Mouse (Mus musculus) forebrain, embryonic 12.5 days (tissue): ENCODE measurements around the gene Mycl. TPM values are rescaled to one million over a fixed set of nuclear protein-coding genes. Genes with fewer than 3 reads are reported as not detected.
"Not testable (repeated sequence)": the region's sequence is repeated elsewhere in the genome, so short reads cannot be mapped to it uniquely, and the experiment has no call there.

Source experiments
- ATAC-seq: fragments of 200-750 bp; cut with Nextera tagmentation; 2 replicates; pipeline ENCODE4 v1.8.0; 2017; ENCODE audit warnings: moderate TSS enrichment; ENCODE audit not compliant: low FRiP score
- H3K27ac ChIP-seq: fragments of 300-500 bp; sonication (generic); 2 replicates; pipeline ENCODE4 v1.5.1; 2016; ENCODE audit warnings: mild to moderate bottlenecking
- H3K27me3 ChIP-seq: fragments of 300-500 bp; sonication (generic); 2 replicates; pipeline ENCODE4 v1.6.1; 2016; ENCODE audit warnings: mild to moderate bottlenecking
- H3K36me3 ChIP-seq: fragments of 300-500 bp; sonication (generic); replicated peaks from 2 replicates; pipeline ENCODE4 v1.6.1; 2016; ENCODE audit warnings: mild to moderate bottlenecking
- H3K4me1 ChIP-seq: fragments of 300-500 bp; sonication (generic); 2 replicates; pipeline ENCODE4 v1.6.1; 2016
- H3K4me2 ChIP-seq: fragments of 300-500 bp; sonication (generic); 2 replicates; pipeline ENCODE4 v1.6.1; 2016; ENCODE audit warnings: mild to moderate bottlenecking, moderate library complexity
- H3K4me3 ChIP-seq: fragments of 300-500 bp; sonication (generic); replicated peaks from 2 replicates; pipeline ENCODE4 v1.5.1; 2016; ENCODE audit warnings: mild to moderate bottlenecking
- H3K9ac ChIP-seq: fragments of 300-500 bp; sonication (generic); 2 replicates; pipeline ENCODE4 v1.6.1; 2016; ENCODE audit warnings: mild to moderate bottlenecking
- H3K9me3 ChIP-seq: fragments of 300-500 bp; sonication (generic); 2 replicates; pipeline ENCODE4 v1.6.1; 2016
- WGBS: fragments of 180-500 bp; shearing (Covaris S2); methylation state at CpG from one replicate; pipeline ENCODE4 v1.1.7; 2016; 5-methylcytosine and 5-hydroxymethylcytosine counted together
- polyA plus RNA-seq: library from polyadenylated mRNA; unstranded; fragments of >200 nt; fragmentation: Nextera tagmentation; extraction: Ambion mirVana; gene quantifications from 2 replicates; pipeline ENCODE4 v1.2.1, GENCODE M21; 2016

The Mycl gene
- polyA plus RNA-seq, 1 experiment from 2014 or later = 84.3 TPM

DNA sequence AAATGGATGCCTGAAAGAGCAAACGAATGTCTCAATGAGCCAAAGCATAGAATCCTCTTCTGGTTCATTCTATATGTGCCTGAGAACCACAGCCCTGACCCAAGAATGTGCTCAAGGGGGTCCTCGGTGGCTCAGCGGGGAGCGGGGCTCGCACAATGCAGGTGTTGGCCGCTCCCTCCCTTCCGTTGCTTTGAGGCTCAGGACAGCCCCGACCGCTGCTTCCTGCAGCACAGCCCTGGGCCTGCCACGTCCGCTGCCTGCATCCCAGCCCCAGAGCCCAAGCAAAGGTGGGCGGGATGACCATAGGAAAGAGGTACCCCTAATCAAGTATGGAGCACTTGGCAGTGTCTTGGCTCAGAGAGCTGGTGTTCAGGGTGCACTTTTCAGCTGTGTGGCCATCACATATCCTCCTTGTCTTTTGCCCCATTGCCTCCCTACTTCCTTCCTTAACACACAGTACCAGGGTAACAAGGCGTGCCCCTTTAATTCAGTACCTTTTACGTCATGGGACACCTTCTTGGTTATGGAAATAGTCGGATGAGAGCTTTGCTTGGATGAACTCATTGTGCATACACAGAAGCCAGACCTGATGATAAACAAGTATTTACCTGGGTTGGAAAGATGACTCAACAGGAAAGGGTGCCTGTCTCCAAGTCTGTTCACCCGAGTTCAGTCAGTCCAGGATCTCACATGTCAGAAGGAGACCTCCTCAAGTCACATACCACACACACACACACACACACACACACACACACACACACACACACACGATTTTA is 11.8 kb upstream of the Mycl start:
- peaks cover 9% of the 10 kb centered on the region for H3K4me1 ChIP-seq
- no peak for ATAC-seq
- no peak overlapping the region for H3K9ac ChIP-seq
- no peaks in the 10 kb centered on the region for H3K36me3 ChIP-seq
- peaks cover 24% of the 10 kb centered on the region for H3K27me3 ChIP-seq
- H3K4me2 ChIP-seq = peak overlapping the region; percentile 42
- 20% methylated on average over 17 of the region's 17 CpGs for WGBS
- H3K9me3 ChIP-seq = no peaks in the 10 kb centered on the region
- H3K27ac ChIP-seq = no peak overlapping the region
- peak overlapping the region; percentile 16 for H3K4me3 ChIP-seq

DNA sequence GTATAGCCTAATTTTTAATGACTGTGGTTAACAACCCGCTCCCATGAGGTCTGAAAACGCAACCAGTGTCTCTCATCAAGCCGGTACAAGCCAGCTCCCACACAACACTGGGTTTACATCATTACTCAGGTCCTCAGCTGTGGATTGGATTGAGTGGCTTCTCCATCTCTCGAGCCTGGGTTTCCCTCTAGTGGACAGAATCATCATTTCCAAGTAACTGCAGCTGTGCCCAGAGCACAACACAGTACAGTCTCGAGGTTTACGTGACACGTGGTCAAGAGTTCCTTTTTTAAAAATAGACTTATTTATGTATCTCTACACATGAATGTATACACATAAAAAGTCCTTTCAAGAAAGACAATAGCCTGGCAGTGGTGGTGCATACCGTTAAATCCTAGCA is 10.3 kb upstream of the Mycl start:
- Histone ChIP-seq H3K4me2 (no peak overlapping the region), H3K9me3 (no peaks in the 10 kb centered on the region), H3K36me3 (no peaks in the 10 kb centered on the region), H3K9ac (no peak overlapping the region), H3K27ac (no peak overlapping the region), H3K4me3 (no peak overlapping the region), H3K4me1 (peaks cover 9% of the 10 kb centered on the region), H3K27me3 (peaks cover 24% of the 10 kb centered on the region)
- ATAC-seq = peak; percentile 83
- WGBS = 49% methylated on average over 8 of the region's 8 CpGs

DNA sequence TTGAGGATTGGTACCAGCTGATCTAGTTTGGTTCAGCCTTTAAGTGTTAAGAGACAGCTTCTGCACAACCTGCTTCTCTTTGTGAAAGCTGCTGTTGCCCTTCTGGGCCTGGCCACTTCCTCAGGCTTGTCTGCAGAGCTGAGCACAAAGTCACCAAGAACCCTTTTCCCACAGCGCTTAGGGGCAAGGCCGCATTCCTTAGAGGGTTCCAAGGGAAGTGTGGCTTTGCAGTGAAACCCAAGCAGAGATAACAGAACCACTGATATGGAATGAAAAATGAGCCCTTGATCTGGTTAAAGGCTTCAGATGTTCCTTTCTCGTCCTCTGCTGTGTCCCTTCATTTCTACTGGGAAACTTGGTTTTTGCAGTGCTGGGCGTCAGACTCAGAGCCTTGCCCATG is 8.0 kb upstream of the Mycl start:
- 90% methylated on average over 4 of the region's 4 CpGs for WGBS
- H3K4me3 ChIP-seq = no peak overlapping the region
- H3K9me3 ChIP-seq = no peaks in the 10 kb centered on the region
- peaks cover 9% of the 10 kb centered on the region for H3K4me1 ChIP-seq
- no peak overlapping the region for H3K4me2 ChIP-seq
- H3K27me3 ChIP-seq = peaks cover 14% of the 10 kb centered on the region
- ATAC-seq = no peak
- no peak overlapping the region for H3K9ac ChIP-seq
- H3K36me3 ChIP-seq = no peaks in the 10 kb centered on the region
- no peak overlapping the region for H3K27ac ChIP-seq

DNA sequence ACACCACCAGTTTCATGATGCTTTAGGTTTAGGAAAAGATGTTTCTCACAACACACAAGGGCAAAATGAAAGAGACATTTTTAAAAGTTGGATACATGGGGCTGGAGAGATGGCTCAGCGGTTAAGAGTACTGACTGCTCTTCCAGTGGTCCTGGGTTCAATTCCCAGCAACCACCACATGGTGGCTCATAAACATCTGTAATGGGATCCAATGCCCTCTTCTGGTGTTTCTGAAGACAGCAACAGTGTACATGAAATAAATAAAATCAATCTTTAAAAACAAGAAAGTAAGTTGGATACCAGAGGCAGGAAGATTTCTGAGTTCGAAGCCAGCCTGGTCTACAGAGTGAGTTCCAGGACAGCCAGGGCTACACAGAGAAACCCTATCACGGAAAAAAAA is 7.4 kb upstream of the Mycl start:
- peaks cover 13% of the 10 kb centered on the region for H3K27me3 ChIP-seq
- ATAC-seq, H3K27ac ChIP-seq, H3K4me2 ChIP-seq, H3K9me3 ChIP-seq, H3K9ac ChIP-seq, H3K4me3 ChIP-seq, H3K36me3 ChIP-seq, H3K4me1 ChIP-seq: not testable (repeated sequence)
- WGBS = 43% methylated on average over 3 of the region's 3 CpGs

DNA sequence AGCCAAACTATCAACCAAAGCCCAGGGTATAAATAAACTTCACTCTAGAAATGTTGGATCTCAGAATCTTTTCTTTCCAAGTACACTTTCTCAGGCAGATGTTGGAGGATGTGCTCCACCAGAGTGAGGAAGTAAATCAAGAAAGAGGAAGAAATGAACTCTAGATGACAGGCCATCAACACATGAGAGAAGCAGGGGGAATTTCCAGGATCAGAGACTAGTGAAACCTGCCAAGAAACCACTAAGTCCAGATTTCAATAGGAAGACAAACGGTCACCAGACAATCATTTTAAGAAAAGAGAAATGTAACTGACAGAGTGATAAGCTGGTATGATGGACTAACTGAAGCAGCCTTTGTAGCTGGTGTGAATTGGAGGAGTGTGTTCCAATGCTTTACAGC is 4.3 kb upstream of the Mycl start:
- H3K27ac ChIP-seq = no peak overlapping the region
- H3K27me3 ChIP-seq = no peaks in the 10 kb centered on the region
- H3K9me3 ChIP-seq = no peaks in the 10 kb centered on the region
- peaks cover 5% of the 10 kb centered on the region; the same call in 1 of the 2 replicates for H3K4me1 ChIP-seq
- H3K4me2 ChIP-seq = no peak overlapping the region
- ATAC-seq = no peak
- no peak overlapping the region for H3K4me3 ChIP-seq
- 85% methylated on average over 1 of the region's 1 CpGs for WGBS
- H3K36me3 ChIP-seq = no peaks in the 10 kb centered on the region
- no peak overlapping the region for H3K9ac ChIP-seq

DNA sequence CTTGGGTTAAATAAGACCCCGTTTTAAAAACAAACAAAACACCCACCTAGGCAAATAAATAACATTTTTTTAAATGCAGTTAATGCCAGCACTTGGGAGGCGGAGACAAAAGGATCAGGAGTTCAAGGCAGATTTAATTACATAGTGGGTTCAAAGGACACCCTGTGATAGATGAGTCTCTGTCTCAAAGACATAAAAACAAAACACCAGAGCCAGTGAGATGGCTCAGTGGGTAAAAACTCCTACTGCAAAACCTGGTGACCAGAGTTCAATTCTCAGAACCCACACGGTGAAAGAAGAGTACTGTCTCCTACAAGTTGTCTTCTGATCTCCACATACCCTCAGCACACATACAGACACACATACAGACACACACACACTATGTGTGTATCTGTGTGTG is 3.2 kb upstream of the Mycl start:
- Histone ChIP-seq H3K27me3 (no peaks in the 10 kb centered on the region), H3K36me3 (no peaks in the 10 kb centered on the region), H3K4me3 (no peak overlapping the region), H3K27ac (no peak overlapping the region), H3K4me2 (no peak overlapping the region), H3K9me3 (no peaks in the 10 kb centered on the region), H3K4me1 (peaks cover 8% of the 10 kb centered on the region), H3K9ac (no peak overlapping the region)
- ATAC-seq = no peak
- 69% methylated on average over 3 of the region's 3 CpGs for whole genome bisulfite sequencing

DNA sequence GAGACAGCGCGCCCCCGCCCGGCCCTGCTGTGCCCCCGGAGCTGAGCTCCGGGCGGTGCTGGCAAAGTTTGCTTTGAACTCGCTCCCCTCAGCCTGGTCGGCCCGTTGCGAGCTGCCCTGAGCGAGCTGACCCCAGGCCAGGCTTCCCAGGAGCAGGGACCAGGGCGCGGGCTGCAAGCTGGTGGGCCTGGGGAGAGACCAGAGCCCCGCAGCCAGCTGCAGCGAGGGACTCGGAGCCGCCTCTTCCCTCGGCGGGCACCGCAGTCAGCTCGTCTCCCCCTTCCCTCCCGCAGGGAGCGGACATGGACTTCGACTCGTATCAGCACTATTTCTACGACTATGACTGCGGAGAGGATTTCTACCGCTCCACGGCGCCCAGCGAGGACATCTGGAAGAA is 767 bp downstream of the Mycl start:
- Histone ChIP-seq H3K36me3 (peaks cover 13% of the 10 kb centered on the region), H3K9me3 (no peaks in the 10 kb centered on the region), H3K4me2 (peak overlapping the region; percentile 86), H3K4me1 (peaks cover 36% of the 10 kb centered on the region), H3K4me3 (peak overlapping the region; percentile 88), H3K27ac (peak overlapping the region; percentile 96), H3K9ac (peak overlapping the region; percentile 94), H3K27me3 (no peaks in the 10 kb centered on the region)
- under 1% methylated on average over 32 of the region's 32 CpGs for WGBS
- ATAC-seq = no peak

DNA sequence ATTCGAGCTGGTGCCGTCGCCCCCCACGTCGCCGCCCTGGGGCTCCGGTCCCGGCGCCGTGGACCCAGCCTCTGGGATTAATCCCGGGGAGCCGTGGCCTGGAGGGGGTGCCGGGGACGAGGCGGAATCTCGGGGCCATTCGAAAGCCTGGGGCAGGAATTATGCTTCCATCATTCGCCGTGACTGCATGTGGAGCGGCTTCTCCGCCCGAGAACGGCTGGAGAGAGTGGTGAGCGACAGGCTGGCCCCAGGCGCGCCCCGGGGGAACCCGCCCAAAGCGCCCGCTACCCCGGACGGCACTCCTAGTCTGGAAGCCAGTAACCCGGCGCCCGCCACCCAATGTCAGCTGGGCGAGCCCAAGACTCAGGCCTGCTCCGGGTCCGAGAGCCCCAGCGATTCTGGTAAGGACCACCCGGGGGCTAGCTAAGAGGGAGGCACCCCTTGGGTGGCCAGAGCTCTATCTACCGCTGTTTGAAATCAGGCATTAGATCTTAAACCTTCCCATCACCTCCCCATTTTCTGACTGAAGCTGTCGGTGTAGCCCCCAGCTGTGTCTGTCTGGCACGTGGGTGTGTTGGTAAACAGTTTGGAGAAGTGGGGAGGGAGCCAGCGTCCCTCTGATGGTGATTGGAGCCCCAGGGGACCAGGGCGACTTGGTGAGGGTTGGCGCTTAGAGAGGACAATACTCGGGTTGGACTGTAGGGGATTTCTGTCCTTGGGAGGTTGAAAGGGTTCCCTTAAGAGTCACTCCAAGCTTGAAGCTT is 1.3 kb downstream of the Mycl start:
- Histone ChIP-seq H3K4me2 (peak overlapping the region; percentile 86), H3K27me3 (no peaks in the 10 kb centered on the region), H3K4me1 (peaks cover 42% of the 10 kb centered on the region), H3K9ac (peak overlapping the region; percentile 94), H3K9me3 (no peaks in the 10 kb centered on the region), H3K27ac (peak overlapping the region; percentile 96), H3K4me3 (peak overlapping the region; percentile 88), H3K36me3 (peaks cover 19% of the 10 kb centered on the region)
- WGBS = 1% methylated on average over 47 of the region's 47 CpGs
- ATAC-seq = no peak

DNA sequence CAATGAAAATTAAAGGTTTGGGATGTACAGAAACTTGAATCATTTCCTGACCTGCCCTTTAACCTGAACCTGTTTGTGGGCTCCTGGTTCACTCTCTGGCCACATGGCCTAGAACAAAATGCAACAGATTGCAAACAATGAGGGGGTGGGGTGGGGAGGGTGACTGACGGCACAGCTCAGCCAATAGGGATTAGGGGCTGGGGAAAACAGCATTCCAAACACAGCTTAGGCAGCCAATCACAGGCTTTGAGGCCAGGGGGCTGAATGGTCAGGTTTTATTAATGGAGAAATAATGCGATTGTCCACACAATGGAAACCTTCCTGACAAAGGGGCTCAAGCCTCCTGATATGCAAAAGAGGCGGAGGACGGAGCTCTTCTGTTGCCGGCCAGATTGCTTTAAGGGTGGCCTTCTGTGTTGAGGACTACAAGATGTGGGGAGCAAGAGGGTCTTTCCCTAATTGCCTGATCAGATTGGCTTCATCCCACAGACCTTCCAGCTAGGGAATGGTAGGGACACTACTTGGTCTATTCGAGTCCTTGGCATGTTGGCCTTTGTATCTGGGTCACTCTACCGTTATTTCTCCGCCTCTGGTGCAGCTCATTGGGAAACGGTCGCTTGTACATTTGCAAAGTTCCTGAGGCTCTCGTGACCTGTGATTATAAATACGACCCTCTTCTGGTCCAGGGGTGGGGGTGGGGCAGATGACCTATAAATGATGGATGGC is 3.2 kb downstream of the Mycl start:
- 2% methylated on average over 12 of the region's 12 CpGs for WGBS
- H3K9me3 ChIP-seq = no peaks in the 10 kb centered on the region
- H3K36me3 ChIP-seq = peaks cover 27% of the 10 kb centered on the region
- peak overlapping the region; percentile 86 for H3K4me2 ChIP-seq
- H3K9ac ChIP-seq = peak overlapping the region; percentile 94
- H3K4me1 ChIP-seq = peaks cover 54% of the 10 kb centered on the region
- ATAC-seq = peak; percentile 78
- no peaks in the 10 kb centered on the region for H3K27me3 ChIP-seq
- H3K27ac ChIP-seq = peak overlapping the region; percentile 96
- peak overlapping the region; percentile 88 for H3K4me3 ChIP-seq

DNA sequence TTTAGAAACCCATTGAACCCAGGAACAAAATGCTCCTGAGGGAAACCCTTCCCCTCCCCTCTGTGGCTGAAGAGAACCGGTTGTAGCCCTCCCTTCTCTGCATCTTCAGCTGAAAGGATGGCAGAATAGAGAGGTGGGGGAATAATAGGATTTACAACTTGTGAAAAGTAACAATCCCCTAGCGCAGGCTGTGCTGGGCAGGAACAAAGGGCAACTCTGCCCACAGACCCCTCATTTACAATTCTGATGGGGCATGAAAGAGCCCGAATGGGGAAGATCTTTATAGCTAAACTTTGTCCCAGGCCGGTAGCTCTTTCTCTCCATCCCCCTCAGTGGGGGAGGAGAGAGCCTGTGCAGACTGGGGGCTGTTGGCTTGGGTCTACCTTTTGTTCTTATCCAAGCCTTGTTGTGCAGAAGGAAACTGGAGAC is 3.8 kb downstream of the Mycl start:
- H3K9ac ChIP-seq = peak overlapping the region; percentile 55
- H3K36me3 ChIP-seq = peaks cover 27% of the 10 kb centered on the region
- ATAC-seq = peak; percentile 49
- H3K27ac ChIP-seq = peak overlapping the region; percentile 91
- peaks cover 56% of the 10 kb centered on the region for H3K4me1 ChIP-seq
- no peaks in the 10 kb centered on the region for H3K27me3 ChIP-seq
- H3K4me2 ChIP-seq = peak overlapping the region; percentile 86
- WGBS = under 1% methylated on average over 4 of the region's 4 CpGs
- H3K9me3 ChIP-seq = no peaks in the 10 kb centered on the region
- H3K4me3 ChIP-seq = peak overlapping the region; percentile 88

DNA sequence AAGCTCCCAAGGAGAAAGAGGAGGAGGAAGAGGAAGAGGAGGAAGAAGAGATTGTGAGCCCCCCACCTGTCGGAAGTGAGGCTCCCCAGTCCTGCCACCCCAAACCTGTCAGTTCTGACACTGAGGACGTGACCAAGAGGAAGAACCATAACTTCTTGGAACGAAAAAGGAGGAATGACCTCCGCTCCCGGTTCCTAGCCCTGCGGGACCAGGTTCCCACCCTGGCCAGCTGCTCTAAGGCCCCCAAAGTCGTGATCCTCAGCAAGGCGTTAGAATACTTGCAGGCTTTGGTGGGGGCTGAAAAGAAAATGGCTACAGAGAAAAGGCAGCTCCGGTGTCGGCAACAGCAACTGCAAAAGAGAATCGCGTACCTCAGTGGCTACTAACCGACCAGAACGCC is 4.7 kb downstream of the Mycl start:
- no peaks in the 10 kb centered on the region for H3K27me3 ChIP-seq
- H3K4me2 ChIP-seq = peak overlapping the region; percentile 86
- WGBS = 35% methylated on average over 14 of the region's 14 CpGs
- peak overlapping the region; percentile 91 for H3K27ac ChIP-seq
- peak overlapping the region; percentile 88 for H3K4me3 ChIP-seq
- H3K4me1 ChIP-seq = peaks cover 59% of the 10 kb centered on the region
- ATAC-seq = no peak
- peak overlapping the region; percentile 55; the same call in 1 of the 2 replicates for H3K9ac ChIP-seq
- peaks cover 27% of the 10 kb centered on the region for H3K36me3 ChIP-seq
- H3K9me3 ChIP-seq = no peaks in the 10 kb centered on the region
